Mouse (Mus musculus) embryonic facial prominence, embryonic 13.5 days (tissue): ENCODE data around the gene Arl4d. TPM values are rescaled to one million over a fixed set of nuclear protein-coding genes. Genes with fewer than 3 reads are reported as not detected.
A peak's percentile ranks its signal among the peaks of the same experiment; 100 is the strongest.

Experiments used
- ATAC-seq: fragments of 200-750 bp; cut with Nextera tagmentation; 2 replicates; pipeline ENCODE4 v1.8.0; 2017; ENCODE audit warnings: low read depth; ENCODE audit not compliant: insufficient number of reproducible peaks, insufficient read depth, low FRiP score, low TSS enrichment
- H3K27ac ChIP-seq: fragments of 300-500 bp; sonication (generic); 2 replicates; pipeline ENCODE4 v1.5.1; 2015; ENCODE audit warnings: moderate library complexity, mild to moderate bottlenecking, inconsistent platforms
- H3K27me3 ChIP-seq: fragments of 300-500 bp; sonication (generic); 2 replicates; pipeline ENCODE4 v1.6.1; 2015; ENCODE audit warnings: mild to moderate bottlenecking, inconsistent platforms
- H3K36me3 ChIP-seq: fragments of 300-500 bp; sonication (generic); 2 replicates; pipeline ENCODE4 v1.6.1; 2015; ENCODE audit warnings: mild to moderate bottlenecking, inconsistent platforms
- H3K4me1 ChIP-seq: fragments of 300-500 bp; sonication (generic); 2 replicates; pipeline ENCODE4 v1.6.1; 2015; ENCODE audit warnings: inconsistent platforms
- H3K4me2 ChIP-seq: fragments of 300-500 bp; sonication (generic); 2 replicates; pipeline ENCODE4 v1.6.1; 2015; ENCODE audit warnings: moderate library complexity, mild to moderate bottlenecking, inconsistent platforms
- H3K4me3 ChIP-seq: fragments of 300-500 bp; sonication (generic); 2 replicates; pipeline ENCODE4 v1.5.1; 2015; ENCODE audit warnings: mild to moderate bottlenecking, inconsistent platforms
- H3K9ac ChIP-seq: fragments of 300-500 bp; sonication (generic); 2 replicates; pipeline ENCODE4 v1.6.1; 2015; ENCODE audit warnings: mild to moderate bottlenecking, inconsistent platforms
- H3K9me3 ChIP-seq: fragments of 300-500 bp; sonication (generic); 2 replicates; pipeline ENCODE4 v1.6.1; 2016; ENCODE audit warnings: inconsistent platforms
- WGBS: fragments of 180-500 bp; shearing (Covaris S2); methylation state at CpG from one replicate; pipeline ENCODE4 v1.1.7; 2015; ENCODE audit warnings: mixed read lengths; 5-methylcytosine and 5-hydroxymethylcytosine counted together
- polyA plus RNA-seq: library from polyadenylated mRNA; unstranded; fragments of >200 nt; fragmentation: Nextera tagmentation; extraction: Ambion mirVana; gene quantifications from 2 replicates; pipeline ENCODE4 v1.2.1, GENCODE M21; 2015

Arl4d gene
- polyA plus RNA-seq, 1 experiment from 2014 or later = 3.4 TPM

DNA sequence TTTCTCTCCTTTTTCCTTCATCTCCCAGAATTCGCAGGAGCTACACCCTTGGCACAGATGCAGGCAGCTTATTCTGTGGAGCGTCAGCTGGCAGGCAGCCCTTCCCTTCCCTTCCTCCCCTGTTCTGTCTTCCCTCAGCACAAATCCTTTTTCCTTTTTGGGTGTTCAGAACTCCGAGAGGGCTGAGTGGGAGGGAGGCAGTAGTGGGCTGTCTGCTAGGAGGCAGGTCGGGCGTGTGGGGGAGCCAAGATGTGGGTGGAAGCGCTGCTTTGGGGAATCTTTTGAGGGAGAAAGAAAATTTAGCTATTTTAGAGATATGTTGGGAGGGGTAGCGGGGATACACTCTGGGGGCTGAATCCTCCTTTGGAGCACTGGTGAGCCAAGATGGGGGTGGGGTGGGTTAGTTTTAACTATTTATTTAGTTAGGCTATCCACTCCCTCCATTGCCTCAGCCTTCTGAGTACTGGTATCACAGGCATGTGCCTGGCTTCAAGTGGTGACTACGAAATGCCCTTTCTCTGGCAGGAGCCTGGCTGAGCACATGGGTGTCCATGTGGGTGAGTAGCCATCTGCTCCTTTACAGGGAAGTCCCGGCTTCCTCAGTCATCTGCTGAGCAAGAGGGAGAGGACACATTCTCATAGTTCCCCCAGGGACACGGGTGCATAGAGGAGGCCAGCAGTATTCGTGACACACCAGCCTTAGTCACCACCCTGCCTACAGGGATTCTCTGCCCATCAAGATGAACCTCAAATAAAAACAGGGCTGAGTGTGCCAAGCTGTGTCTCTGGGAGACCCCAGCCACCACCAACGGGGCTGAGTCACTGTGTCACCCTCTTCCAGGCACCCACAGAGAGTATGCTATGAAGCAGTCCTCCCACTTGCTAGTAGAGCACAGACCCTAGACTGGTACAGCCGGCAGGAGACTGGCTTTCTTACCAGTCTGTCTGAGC lies 22.3 kb downstream of the Arl4d start:
- peaks cover 31% of the 10 kb centered on the region for H3K4me1 ChIP-seq
- H3K27me3 ChIP-seq = no peaks in the 10 kb centered on the region
- H3K9me3 ChIP-seq = no peaks in the 10 kb centered on the region
- ATAC-seq = no peak
- H3K4me2 ChIP-seq = peak overlapping the region; percentile 24
- H3K9ac ChIP-seq = peak overlapping the region; percentile 49; the same call in 1 of the 2 replicates
- no peaks in the 10 kb centered on the region for H3K36me3 ChIP-seq
- H3K27ac ChIP-seq = peak overlapping the region; percentile 74
- 57% methylated on average over 13 of the region's 13 CpGs for WGBS
- H3K4me3 ChIP-seq = no peak overlapping the region

GRCm38 (mm10) chr11:101689701-101690113 lies 24.4 kb downstream of the Arl4d start:
- peaks cover 31% of the 10 kb centered on the region for H3K4me1 ChIP-seq
- H3K27ac ChIP-seq = no peak overlapping the region
- no peak overlapping the region for H3K9ac ChIP-seq
- WGBS = 58% methylated on average over 10 of the region's 10 CpGs
- no peak overlapping the region for H3K4me2 ChIP-seq
- H3K36me3 ChIP-seq = no peaks in the 10 kb centered on the region
- H3K9me3 ChIP-seq = no peaks in the 10 kb centered on the region
- no peak overlapping the region for H3K4me3 ChIP-seq
- no peak for ATAC-seq
- H3K27me3 ChIP-seq = no peaks in the 10 kb centered on the region

DNA sequence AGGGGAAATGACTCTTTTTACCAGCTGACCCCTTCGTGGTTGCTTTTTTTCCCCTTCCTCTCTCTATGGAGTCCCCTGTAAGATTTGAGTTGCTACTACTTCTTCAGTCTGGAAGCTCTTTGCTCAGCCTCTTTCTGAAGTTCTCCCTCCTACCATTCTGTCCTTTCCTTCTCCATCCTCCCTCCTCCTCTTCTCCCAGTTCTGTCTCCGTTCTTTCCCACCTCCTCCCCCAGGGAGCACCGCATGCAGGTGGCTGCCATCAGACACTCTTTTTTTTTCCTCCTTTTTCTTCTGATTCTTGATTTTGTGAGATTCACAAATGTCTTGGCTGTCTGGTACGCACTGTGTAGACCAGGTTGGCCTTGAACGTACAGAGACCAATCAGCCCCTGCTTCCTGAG lies 25.0 kb downstream of the Arl4d start:
- 69% methylated on average over 5 of the region's 5 CpGs for WGBS
- no peak for ATAC-seq

DNA sequence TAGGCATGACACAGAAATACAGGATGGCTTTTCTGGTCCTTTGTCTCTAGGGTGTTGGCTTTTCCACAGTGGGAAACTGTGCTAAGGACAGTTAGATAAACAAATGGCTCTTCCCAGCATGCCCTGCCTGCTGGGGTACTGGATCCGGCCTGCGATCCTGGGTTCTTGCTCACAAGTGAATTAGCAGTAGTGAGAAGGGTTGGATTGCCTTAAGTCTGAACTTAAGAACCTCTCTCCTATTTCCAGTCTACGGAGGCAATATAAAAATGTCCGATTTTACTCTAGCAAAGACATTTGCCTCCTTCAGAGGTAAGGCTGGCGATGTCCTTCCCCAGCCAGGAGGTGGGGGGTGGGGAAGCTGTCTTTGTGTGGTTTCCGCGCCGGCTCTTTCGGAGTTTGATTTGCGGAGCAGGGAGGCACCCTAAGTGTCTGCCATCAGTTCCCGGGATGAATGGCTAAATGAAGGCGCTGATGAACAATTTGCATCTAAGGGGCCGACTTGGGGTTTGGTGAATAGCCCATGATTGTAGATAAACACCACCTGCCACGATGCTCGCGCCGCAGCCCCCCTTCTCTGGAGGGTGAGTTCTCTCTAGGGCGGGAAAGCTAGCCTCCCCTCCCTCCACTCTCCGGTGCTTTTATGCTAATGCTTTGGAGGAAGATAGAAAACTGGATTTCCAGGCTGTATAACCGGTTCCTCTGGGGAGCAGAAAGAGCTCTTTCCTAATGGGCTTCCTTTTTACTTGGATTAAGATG lies 30.7 kb downstream of the Arl4d start:
- H3K4me1 ChIP-seq = peaks cover 28% of the 10 kb centered on the region
- no peaks in the 10 kb centered on the region for H3K36me3 ChIP-seq
- peak overlapping the region; percentile 77; the same call in 1 of the 2 replicates for H3K27ac ChIP-seq
- ATAC-seq = no peak
- H3K27me3 ChIP-seq = no peaks in the 10 kb centered on the region
- H3K4me2 ChIP-seq = peak overlapping the region; percentile 62
- H3K9ac ChIP-seq = peak overlapping the region; percentile 64
- peak overlapping the region; percentile 32 for H3K4me3 ChIP-seq
- no peaks in the 10 kb centered on the region for H3K9me3 ChIP-seq
- WGBS = 4% methylated on average over 20 of the region's 20 CpGs

More for the DNA sequence above, 25.0 kb downstream of the Arl4d start:
- no peak overlapping the region for H3K4me3 ChIP-seq
- no peak overlapping the region for H3K9ac ChIP-seq
- peaks cover 32% of the 10 kb centered on the region for H3K4me1 ChIP-seq
- no peaks in the 10 kb centered on the region for H3K36me3 ChIP-seq
- H3K27ac ChIP-seq = no peak overlapping the region
- no peaks in the 10 kb centered on the region for H3K27me3 ChIP-seq
- no peaks in the 10 kb centered on the region for H3K9me3 ChIP-seq
- no peak overlapping the region for H3K4me2 ChIP-seq

- Histone ChIP-seq H3K4me2 (no peak overlapping the region), H3K4me1 (peaks cover 27% of the 10 kb centered on the region), H3K9ac (no peak overlapping the region), H3K27ac (peak overlapping the region; percentile 77; the same call in 1 of the 2 replicates), H3K4me3 (no peak overlapping the region), H3K9me3 (no peaks in the 10 kb centered on the region), H3K36me3 (no peaks in the 10 kb centered on the region), H3K27me3 (no peaks in the 10 kb centered on the region)
- ATAC-seq = no peak
- WGBS = 92% methylated on average over 9 of the region's 9 CpGs
These were observed 32.0 kb downstream of the Arl4d start for GRCm38 (mm10) chr11:101697156-101697861.

DNA sequence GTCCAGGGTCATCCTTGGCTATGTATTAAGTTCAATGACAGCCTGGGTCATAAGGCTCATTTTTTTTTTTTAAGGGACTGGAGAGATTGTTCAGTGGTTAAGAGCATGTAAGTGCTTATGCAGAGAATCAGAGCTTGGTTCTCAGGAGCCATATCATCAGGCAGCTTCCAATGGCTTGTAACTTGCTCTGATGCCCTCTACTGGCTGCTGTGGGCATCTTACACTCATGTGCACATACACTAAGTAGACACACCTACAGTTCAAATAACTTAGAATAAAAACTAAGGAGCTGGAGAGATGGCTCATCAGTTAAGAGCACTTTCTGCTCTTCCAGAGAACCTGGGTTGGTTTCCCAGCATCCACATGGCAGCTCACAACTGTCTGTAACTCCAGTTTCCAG lies 32.8 kb downstream of the Arl4d start:
- H3K9ac ChIP-seq = no peak overlapping the region
- H3K9me3 ChIP-seq = no peaks in the 10 kb centered on the region
- no peak overlapping the region for H3K27ac ChIP-seq
- H3K4me2 ChIP-seq = no peak overlapping the region
- no peak for ATAC-seq
- no peaks in the 10 kb centered on the region for H3K36me3 ChIP-seq
- peaks cover 27% of the 10 kb centered on the region for H3K4me1 ChIP-seq
- H3K4me3 ChIP-seq = no peak overlapping the region
- no peaks in the 10 kb centered on the region for H3K27me3 ChIP-seq

DNA sequence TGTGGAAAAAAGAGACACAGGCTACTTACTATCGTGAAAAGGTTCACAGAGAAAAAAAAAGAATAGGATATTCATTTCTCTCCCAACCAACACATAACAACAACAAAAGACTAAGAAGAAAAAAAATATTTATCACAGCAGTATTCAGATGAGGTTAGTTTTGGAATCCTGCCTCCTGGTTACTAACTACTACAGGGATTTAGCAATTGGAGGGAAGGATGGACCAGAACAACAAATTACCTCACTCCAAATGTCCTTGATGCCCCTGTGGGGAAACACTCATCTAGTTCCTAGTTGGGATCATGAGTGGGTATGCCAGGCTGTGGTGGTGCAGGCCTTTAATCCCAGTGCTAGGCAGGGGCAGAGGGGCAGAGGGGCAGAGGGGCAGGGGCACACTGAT lies 34.2 kb downstream of the Arl4d start:
- no peak for ATAC-seq
- H3K27me3 ChIP-seq = no peaks in the 10 kb centered on the region
- H3K9me3 ChIP-seq = no peaks in the 10 kb centered on the region
- 89% methylated on average over 1 of the region's 1 CpGs for WGBS
- H3K4me2 ChIP-seq = no peak overlapping the region
- no peak overlapping the region for H3K4me3 ChIP-seq
- no peaks in the 10 kb centered on the region for H3K36me3 ChIP-seq
- peaks cover 29% of the 10 kb centered on the region for H3K4me1 ChIP-seq
- H3K9ac ChIP-seq = no peak overlapping the region
- no peak overlapping the region for H3K27ac ChIP-seq

DNA sequence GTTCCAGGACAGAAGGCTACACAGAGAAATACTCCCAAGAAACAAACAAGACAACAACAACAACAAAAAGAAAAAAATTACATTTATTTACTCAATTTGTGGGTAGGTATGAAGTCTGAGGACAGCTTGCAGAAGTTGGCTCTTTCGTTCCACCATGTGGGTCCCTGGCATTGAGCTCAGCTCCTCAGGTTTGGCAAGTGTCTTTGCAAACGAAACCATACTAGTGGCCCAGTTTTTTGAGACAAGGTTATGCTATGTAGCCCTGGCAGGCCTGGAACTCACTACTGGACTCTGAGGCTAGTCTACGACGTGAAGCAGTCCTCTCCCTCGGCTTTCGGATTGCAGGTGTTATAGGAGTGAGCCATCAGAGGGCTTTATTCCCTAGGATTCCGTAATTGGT lies 34.6 kb downstream of the Arl4d start:
- 39% methylated on average over 7 of the region's 7 CpGs for WGBS

DNA sequence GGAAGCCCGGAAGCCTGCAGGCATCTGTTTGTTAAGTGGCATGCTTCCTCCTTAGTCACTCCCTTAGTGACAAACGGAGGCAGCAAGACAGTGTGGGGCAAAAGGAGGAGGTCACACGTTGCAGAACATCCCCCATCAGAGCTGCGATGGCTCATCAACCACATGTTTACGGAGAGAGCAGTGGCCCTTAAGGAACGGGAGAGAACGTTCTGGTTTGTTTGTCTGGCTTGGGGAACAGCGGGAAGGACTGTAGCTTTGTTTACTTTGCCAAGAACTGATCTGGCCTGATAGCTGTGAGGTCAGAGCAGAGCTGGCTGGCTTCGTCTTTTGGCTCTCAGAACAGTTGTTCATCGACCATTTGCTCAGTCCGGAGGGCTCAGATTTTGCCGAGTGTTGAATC lies 35.1 kb downstream of the Arl4d start:
- Histone ChIP-seq H3K9me3 (no peaks in the 10 kb centered on the region), H3K4me2 (no peak overlapping the region; the same call in 1 of the 2 replicates), H3K36me3 (no peaks in the 10 kb centered on the region), H3K4me1 (peaks cover 27% of the 10 kb centered on the region), H3K4me3 (no peak overlapping the region), H3K27ac (peak overlapping the region; percentile 13; the same call in 1 of the 2 replicates), H3K9ac (no peak overlapping the region), H3K27me3 (no peaks in the 10 kb centered on the region)
- WGBS = 23% methylated on average over 12 of the region's 12 CpGs
- no peak for ATAC-seq

More for the DNA sequence above, 34.6 kb downstream of the Arl4d start:
- H3K9ac ChIP-seq = no peak overlapping the region
- no peaks in the 10 kb centered on the region for H3K27me3 ChIP-seq
- H3K36me3 ChIP-seq = no peaks in the 10 kb centered on the region
- H3K9me3 ChIP-seq = no peaks in the 10 kb centered on the region
- peak overlapping the region; percentile 13; the same call in 1 of the 2 replicates for H3K27ac ChIP-seq
- H3K4me1 ChIP-seq = peaks cover 29% of the 10 kb centered on the region
- H3K4me3 ChIP-seq = no peak overlapping the region
- no peak for ATAC-seq
- H3K4me2 ChIP-seq = no peak overlapping the region

- WGBS = 26% methylated on average over 5 of the region's 5 CpGs
- no peaks in the 10 kb centered on the region for H3K9me3 ChIP-seq
- no peaks in the 10 kb centered on the region for H3K27me3 ChIP-seq
- H3K4me2 ChIP-seq = no peak overlapping the region
- H3K27ac ChIP-seq = no peak overlapping the region
- H3K4me1 ChIP-seq = peaks cover 11% of the 10 kb centered on the region; the same call in 1 of the 2 replicates
- 0 out of 2 replicates have a peak overlapping the region, but pooled peaks have one; percentile 21 for H3K9ac ChIP-seq
- H3K4me3 ChIP-seq = no peak overlapping the region
- no peak for ATAC-seq
- H3K36me3 ChIP-seq = no peaks in the 10 kb centered on the region
These were observed 38.7 kb downstream of the Arl4d start for GRCm38 (mm10) chr11:101704081-101704480.

DNA sequence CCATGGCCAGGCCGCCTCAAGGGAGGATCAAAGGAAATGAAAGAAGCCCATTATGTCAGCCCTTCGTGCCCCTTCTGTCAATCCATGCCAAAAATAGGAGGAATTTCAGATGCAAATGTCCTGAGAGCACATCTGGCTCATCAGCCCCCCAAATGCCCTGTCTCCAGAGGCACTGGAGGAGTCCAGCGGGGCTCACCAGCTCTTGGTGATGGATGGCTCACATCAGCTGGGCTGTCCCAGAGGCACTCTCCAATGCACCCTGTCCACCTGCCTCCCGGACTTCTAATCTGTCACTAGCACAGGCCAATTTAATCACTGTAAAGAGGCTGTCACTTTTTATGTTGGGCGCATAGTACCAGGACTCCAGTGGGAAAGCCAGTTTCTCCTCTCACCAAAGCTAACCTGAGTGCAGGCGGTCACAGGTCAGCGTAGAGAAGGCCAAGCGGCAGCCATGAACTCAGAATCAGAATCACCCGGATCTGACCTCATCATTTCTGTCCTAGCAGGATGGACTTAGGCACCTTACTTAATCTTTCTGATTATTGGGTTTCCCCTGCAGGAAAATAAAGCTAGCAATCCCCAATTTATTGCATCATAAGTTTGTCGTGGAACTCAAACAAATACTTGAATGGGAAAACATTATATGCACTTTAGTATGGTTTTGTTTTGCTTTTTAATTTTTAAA lies 41.6 kb downstream of the Arl4d start:
- Histone ChIP-seq H3K27me3 (no peaks in the 10 kb centered on the region), H3K9ac (no peak overlapping the region), H3K36me3 (no peaks in the 10 kb centered on the region), H3K9me3 (no peaks in the 10 kb centered on the region), H3K4me2 (no peak overlapping the region), H3K4me1 (0 out of 2 replicates have a peak, but pooled peaks cover 2% of the 10 kb centered on the region), H3K27ac (no peak overlapping the region), H3K4me3 (no peak overlapping the region)
- ATAC-seq = no peak
- 76% methylated on average over 10 of the region's 10 CpGs for WGBS
